Mouse (Mus musculus) telencephalon, adult 2 months (tissue): ENCODE measurements around the gene Ppp1r1a.

Source experiments
- DNase-seq: peaks from one replicate; pipeline ENCODE4 v3.0.0-alpha.2; 2011; ENCODE audit warnings: low read depth, low spot score

Ppp1r1a gene

GRCm38 (mm10) chr15:103514914-103515313 lies 22.9 kb downstream of the Ppp1r1a start:
- no peak for DNase-seq

GRCm38 (mm10) chr15:103514119-103514518 lies 23.7 kb downstream of the Ppp1r1a start:
- DNase-seq, result peak; percentile 81

DNA sequence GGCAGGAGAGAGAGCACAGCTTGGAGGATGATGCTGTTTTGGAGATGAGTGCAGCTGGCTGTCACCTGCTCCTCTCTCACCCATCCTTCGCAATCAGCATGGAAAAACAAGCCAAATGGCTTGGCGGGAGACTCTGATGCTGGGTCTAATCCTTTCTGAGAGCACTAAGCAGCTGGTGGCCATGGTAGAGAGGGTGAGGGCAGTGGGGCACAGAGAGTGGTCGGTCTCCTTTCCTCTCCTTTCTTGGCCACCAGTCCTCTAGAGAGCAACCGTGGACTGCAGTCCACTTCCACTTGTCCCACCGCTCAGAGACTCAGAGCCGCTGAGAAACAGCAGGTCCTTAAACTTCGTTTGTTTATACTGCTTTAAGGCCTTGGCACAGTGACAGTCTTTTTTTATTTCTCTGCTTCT lies 24.2 kb downstream of the Ppp1r1a start:
- DNase-seq, result no peak

- no peak for DNase-seq
Observed at GRCm38 (mm10) chr15:103511652-103512051, 26.2 kb downstream of the Ppp1r1a start.

GRCm38 (mm10) chr15:103509317-103509716 lies 28.5 kb downstream of the Ppp1r1a start:
- no peak for DNase-seq

GRCm38 (mm10) chr15:103503660-103504059 lies 34.1 kb downstream of the Ppp1r1a start:
- DNase-seq, result no peak

DNA sequence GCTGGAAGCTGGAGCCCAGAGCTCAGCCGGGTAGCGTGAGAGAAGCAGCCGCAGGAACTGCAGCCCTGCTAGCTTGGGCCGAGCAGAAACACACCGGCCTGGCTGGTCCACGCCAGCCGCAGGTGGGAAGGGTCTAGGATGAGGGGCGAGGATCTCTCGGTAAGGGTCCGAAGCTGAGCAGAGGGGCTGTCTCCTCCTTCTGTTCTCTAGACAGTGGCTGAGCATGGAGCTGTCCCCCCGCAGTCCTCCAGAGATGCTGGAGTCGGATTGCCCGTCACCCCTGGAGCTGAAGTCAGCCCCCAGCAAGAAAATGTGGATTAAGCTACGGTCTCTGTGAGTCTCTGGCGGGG lies 34.6 kb downstream of the Ppp1r1a start:
- DNase-seq, result no peak

- no peak for DNase-seq
Observed at GRCm38 (mm10) chr15:103502435-103503250, 35.2 kb downstream of the Ppp1r1a start, which contains the start of gene Pde1b. TSS of gene Pde1b (plus strand) at chr15:103503034.

DNA sequence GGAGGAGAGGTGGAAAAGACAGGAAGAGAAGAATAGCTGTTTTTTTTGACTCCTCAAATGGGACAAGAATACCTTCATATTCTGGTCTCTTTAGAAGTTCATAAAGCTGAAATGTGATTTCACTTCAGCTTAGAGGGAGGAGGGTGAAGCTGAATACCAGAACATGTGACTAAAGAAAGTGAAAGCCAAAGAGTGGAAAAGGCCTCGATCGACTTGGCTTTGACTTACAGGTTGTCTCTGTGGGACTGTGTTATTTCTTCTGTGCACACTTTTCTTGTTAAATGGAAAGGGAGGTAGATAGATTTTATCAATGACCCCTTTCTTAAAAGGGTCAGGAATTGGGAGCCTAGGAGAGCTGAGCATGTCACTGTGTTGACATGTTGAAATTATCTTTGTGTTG lies 36.6 kb downstream of the Ppp1r1a start:
- DNase-seq, result no peak

DNA sequence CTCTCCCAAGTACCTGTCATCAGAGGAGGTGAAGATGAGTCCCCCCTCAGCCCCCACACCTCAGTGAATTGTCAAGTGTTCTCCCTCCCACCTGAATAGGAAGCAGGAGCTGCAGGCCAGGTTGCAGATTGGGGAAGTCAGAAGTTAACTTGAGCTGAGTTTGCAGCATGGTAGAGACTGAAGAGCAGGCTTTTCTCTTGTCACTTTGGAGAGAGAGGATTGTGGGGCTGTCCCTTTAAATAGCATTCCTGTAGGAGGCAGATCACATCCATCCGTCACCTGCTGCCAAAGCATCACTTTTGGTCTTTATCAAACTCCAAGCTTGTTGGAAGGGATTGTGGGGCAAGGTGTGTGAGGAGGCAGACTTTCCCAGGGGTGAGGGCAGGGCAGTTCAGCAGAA lies 37.1 kb downstream of the Ppp1r1a start:
- DNase-seq, result no peak

- DNase-seq, result no peak
Observed at GRCm38 (mm10) chr15:103498157-103498556, 39.6 kb downstream of the Ppp1r1a start.

DNA sequence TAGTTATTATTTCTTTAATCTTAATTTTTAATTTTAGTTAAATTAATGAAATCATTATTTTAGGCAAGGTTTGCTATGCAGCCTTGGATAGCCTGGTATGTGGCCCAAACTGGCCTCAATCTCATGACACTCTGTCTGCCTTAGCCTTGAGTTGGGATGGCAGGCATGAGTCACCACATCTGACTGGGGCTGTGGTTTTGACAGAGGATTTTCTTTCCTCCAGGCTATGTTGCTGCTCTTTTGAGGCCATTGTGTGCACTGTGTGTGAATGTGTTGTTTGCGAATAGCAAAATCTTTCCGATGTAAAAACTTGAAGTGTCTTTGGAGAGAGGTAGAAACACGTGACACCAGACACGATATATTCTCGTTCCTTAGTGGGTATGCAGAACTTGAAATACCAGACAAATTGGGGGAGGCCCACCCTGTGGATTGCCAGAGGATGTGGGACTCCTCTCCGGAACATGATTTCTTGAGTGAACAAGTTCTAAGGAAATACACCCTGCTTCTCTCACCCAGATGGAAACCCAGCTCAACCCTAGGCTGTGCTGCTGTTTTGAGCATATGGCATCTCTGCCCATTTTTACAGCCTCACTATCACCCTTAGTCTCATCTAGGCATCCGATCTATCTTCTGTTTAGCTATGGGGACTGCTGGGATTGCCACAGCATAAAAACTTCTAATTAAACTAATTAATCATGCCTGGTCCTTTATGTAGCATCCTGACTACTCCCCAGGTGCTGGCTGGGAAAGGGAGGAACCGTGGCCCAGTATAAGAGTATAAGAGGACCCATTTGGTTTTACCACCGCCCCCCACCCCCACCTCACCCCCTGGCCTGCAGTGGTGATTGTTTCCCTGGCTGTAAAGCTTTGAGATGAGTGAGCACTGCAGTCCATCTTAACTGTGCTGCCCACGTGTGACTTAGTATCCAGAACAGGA lies 41.3 kb downstream of the Ppp1r1a start:
- DNase-seq, result no peak

DNA sequence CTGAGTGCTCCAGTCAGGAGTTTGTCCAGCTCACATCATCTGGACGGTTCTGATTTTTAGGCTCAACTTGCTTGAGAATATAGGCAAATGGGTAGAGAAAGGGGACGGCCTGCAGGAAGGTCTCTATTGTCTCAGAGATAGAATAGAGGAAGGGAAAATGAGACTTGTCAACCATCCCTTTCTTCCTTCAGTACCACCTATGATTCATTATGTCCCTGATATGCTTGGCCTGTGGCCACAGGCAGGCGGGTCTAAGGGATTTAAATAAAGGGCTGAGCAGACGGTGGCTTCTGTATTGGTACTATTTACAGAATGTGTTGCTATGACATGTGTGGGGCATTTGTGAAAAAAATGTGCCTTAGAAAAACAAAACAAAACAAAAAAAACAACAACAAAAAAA lies 49.5 kb downstream of the Ppp1r1a start:
- no peak for DNase-seq

- DNase-seq, result no peak
Observed at GRCm38 (mm10) chr15:103486658-103487057, 51.1 kb downstream of the Ppp1r1a start.

DNA sequence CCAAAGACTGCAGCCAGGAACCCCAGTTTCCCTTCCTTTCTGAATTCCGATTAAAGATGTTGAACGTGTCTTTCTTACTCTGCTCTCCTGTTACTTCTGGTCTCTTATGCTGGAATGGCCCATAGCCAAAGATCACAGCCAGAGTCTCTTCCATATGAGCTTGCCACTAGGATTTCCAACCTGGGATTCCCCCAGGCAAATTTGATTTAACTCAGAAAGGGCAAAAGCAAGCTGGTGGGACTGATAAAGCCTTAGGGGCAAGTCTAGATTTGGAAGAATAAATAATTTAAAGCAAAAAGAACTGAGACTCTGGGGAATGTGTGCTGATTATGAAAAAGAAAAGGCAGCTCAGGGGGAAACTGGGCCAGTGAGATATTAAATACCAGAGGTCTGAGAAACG lies 52.7 kb downstream of the Ppp1r1a start:
- no peak for DNase-seq

GRCm38 (mm10) chr15:103484490-103484889 lies 53.3 kb downstream of the Ppp1r1a start:
- DNase-seq, result no peak

DNA sequence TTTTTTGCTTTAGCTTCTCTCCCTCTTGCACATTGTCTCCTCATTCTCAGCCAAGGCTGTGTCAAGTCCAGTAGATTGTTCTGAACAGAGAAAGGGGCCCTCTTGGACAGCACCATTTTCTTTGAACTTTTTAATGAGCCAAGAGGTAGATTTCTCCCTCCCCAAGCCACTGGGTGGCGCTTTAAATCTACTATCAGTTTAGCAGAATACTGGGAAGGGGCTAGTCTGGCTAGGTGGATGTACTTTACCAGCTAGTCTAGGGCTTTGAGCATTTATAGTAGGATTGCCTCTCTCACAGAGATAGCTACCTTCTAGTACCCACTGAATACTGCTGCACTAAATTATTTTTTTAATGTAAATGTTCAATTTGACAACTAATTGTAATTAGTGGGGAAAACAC lies 55.3 kb downstream of the Ppp1r1a start:
- DNase-seq, result no peak
